Mouse (Mus musculus) c-Kit-positive CD71-negative TER-119-negative erythroid progenitor cells, embryonic 14.5 days (primary cell): ENCODE results near the gene Endod1.

Experiments used
- DNase-seq: peaks from one replicate; pipeline ENCODE4 v3.0.0-alpha.2; 2013; ENCODE audit warnings: low read depth

Gene Endod1

GRCm38 (mm10) chr9:14381353-14382055, at the start of gene Endod1:
TSS of gene Endod1 (minus strand) at chr9:14381507.
- no peak for DNase-seq

GRCm38 (mm10) chr9:14409153-14409552, 27.8 kb upstream of the Endod1 start:
- DNase-seq, result no peak

GRCm38 (mm10) chr9:14408044-14408443, 26.7 kb upstream of the Endod1 start:
- DNase-seq, result no peak

GRCm38 (mm10) chr9:14406056-14406455, 24.7 kb upstream of the Endod1 start:
- DNase-seq, result no peak

GRCm38 (mm10) chr9:14402099-14402498, 20.8 kb upstream of the Endod1 start:
- DNase-seq, result no peak

- DNase-seq, result no peak
These were observed 19.1 kb upstream of the Endod1 start for GRCm38 (mm10) chr9:14400392-14400791.

- no peak for DNase-seq
These were observed 17.6 kb upstream of the Endod1 start for GRCm38 (mm10) chr9:14398946-14399345.

- no peak for DNase-seq
These were observed 16.8 kb upstream of the Endod1 start for GRCm38 (mm10) chr9:14398084-14398483.

GRCm38 (mm10) chr9:14397449-14397819, 16.1 kb upstream of the Endod1 start:
- no peak for DNase-seq

GRCm38 (mm10) chr9:14396819-14397448, 15.6 kb upstream of the Endod1 start:
- DNase-seq, result no peak

GRCm38 (mm10) chr9:14396096-14396495, 14.8 kb upstream of the Endod1 start:
- no peak for DNase-seq

GRCm38 (mm10) chr9:14394956-14395561, 13.8 kb upstream of the Endod1 start:
- DNase-seq, result no peak

GRCm38 (mm10) chr9:14391841-14392318, 10.6 kb upstream of the Endod1 start:
- DNase-seq, result no peak

GRCm38 (mm10) chr9:14391286-14391685, 10.0 kb upstream of the Endod1 start:
- DNase-seq, result no peak

- no peak for DNase-seq
These were observed 9.0 kb upstream of the Endod1 start for GRCm38 (mm10) chr9:14390278-14390677.

- DNase-seq, result no peak
These were observed 7.8 kb upstream of the Endod1 start for GRCm38 (mm10) chr9:14389050-14389621.

- DNase-seq, result no peak
These were observed 6.7 kb upstream of the Endod1 start for GRCm38 (mm10) chr9:14388001-14388400.

- DNase-seq, result no peak
These were observed 5.5 kb upstream of the Endod1 start for GRCm38 (mm10) chr9:14386831-14387230.

- no peak for DNase-seq
These were observed 4.4 kb upstream of the Endod1 start for GRCm38 (mm10) chr9:14385665-14386064.

GRCm38 (mm10) chr9:14383186-14383920, 2.0 kb upstream of the Endod1 start:
- no peak for DNase-seq

- DNase-seq, result no peak
These were observed 1.0 kb upstream of the Endod1 start for GRCm38 (mm10) chr9:14382256-14382791.
